Mouse (Mus musculus): ENCODE measurements around the gene Higd2a.

Higd2a gene

DNA sequence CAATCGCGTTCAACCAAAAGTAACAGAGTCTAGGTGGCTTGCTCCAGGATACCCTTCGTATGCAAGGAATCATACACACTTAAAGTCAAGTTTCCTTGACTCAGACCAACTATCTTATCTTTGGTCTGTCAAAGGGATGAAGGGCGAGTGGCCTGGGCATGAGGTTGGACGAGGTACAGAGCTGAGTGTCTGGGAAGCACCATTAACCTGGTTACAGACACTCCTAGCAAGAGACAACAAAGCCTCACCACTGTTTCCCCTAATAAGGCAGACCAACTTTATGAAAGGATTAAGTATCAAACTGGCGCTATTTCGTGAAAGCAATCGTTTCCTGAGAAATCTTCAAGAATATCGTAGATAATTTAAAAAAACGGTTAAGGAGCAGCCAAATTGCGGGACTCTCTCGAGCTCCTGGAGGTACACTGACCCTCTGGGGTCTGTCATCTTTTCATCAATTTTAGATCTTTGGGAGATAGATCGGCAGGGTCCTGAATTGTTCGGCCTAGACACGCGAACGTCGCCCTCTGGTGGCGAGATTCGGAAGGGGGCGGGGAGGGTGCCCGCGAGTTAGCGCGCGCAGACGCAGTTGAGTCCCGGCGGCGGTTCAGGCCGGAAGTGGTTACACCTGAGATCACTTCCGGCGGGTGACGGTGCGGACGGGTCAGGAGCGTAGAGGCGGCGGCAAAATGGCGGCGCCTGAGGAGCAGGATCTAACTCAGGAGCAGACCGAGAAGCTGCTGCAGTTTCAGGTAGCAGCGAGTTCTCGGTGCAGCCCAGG is 31.3 kb downstream of the Higd2a start, which contains the start of gene Faf2:
TSS of gene Faf2 (plus strand) at position 630 of the 778 bp plus-strand sequence.
- DNase-seq (ENCODE audit: low spot score in 2 of 2) = peak; percentile 99 to 100

DNA sequence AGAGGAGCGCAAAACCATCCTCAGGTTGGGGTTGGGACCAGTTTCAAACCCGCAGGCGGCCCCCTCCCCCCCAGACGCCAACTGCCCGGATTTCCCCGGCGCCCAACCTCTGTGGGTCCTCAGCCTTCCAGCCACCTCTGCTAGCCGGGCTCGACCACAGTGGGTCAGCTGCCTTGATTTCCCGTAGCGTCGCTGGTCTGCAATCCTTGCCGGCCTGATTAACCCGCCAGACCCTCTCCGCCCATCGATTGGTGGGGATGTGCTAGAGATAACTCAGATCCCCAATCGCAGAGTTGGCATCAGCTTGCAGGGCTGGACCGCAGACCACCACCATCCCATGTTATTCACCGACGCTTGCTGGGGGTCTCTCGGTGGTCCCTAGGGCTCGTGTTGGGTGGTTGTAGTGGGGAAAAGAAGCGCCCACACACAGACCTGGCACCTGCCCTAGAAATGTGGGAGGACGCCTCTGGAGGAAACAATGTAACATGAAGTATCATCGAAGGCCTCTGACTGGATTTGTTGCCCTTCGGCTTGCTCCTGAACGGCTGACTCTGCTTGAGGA is 32.0 kb downstream of the Higd2a start:
- no peak for DNase-seq (ENCODE audit: low spot score in 2 of 2)

DNA sequence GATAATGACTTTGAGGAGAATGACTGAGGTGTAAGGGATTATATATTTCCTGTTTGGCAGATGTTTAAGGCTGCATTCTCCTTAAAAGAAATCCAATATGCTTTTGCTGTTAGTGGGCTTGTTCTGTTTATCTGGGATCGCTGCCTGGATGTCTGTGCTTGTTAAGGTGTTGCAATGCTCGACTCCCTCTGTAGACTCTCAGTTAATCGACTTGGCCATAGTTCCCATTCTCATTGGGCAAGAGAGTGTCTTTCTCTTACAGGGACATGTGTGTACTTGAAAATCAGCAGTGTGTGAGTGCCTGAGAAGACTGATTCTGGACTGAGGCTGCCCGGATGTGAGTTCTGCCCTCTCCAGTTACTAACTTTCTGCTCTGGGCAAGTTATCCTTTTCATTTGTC is 39.1 kb downstream of the Higd2a start:
- DNase-seq (ENCODE audit: low spot score in 2 of 2) = no peak

DNA sequence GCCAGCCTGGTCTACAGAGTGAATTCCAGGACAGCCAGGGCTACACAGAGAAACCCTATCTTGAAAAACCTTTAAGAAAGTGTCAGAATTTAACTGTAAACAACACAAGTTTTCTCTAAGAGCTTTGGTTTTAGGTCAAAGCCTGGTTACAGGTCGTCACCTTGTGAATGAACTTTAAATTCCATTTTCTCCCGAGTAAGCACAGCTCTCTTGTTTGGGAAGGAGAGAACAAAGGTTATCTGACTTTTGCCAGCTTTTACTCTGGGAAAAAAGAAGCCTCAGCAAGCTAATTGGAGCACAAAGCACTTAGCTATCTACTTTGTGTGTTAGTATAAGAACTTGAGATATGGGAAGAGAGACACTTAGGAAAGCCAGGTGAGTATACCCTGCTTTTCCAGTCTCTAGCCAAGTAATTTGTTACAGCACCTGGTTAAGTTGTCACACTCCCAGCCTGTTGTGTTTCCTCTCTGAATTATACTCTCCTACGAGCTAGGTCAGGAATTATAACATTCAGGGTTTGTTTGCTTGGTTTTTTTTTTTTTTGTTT is 42.8 kb downstream of the Higd2a start:
- no peak for DNase-seq (ENCODE audit: low spot score in 2 of 2)

DNA sequence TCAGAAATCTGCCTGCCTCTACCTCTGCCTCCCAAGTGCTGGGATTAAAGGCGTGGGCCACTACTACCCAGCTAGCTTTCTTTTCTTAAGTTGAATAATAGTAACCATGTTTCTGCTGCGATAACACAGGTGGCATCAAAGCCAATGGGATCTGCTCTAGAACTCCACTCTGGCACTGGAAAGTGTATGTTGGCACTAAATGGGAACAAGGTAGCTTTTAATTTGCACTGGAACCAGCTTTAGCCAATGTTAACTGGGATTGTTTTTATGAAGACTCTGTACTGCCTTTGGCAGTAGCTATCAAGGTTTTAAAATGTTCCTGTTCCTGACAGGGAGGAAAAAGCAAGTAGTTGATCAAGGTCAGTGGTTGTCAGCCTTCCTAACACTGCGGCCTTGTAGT is 45.0 kb downstream of the Higd2a start:
- DNase-seq (ENCODE audit: low spot score in 2 of 2) = no peak

Data from frontal cortex, postnatal 25 days (tissue).